Mouse (Mus musculus) left cerebral cortex, adult 8-10 months (tissue): Measurements from ENCODE around the gene Erfe. TPM values are rescaled to one million over a fixed set of nuclear protein-coding genes. Genes with fewer than 3 reads are reported as not detected.

Source experiments
- total RNA-seq, 4 experiments: library from RNA; stranded (reverse); gene quantifications; 2 replicates each; pipeline ENCODE4 v1.2.4; 2022

The Erfe gene
- total RNA-seq, 4 experiments from 2014 or later = 0.21 to 0.78 (median 0.53) TPM

Other genes starting within 250 kb of the Erfe start
- gene Rbm44, start 221.3 kb upstream of the Erfe start, total RNA-seq = not detected
- gene Ramp1, start 186.6 kb upstream of the Erfe start, total RNA-seq = 10 to 100 TPM; 50.9 to 58.7 (median 52.5) TPM
- gene Ube2f, start 116.1 kb upstream of the Erfe start, total RNA-seq = 10 to 100 TPM; 48.2 to 54.9 (median 51.6) TPM
- gene Scly, start 68.1 kb upstream of the Erfe start, total RNA-seq = 10 to 100 TPM; 19.5 to 24.4 (median 21.5) TPM
- under 1 TPM; 0.37 to 0.72 (median 0.39) TPM for gene Espnl, start 44.4 kb upstream of the Erfe start, total RNA-seq
- under 1 TPM in 3 of 4 experiments, not detected in 1; 0.11 to 0.33 (median 0.21) TPM for gene Klhl30, start 15.4 kb upstream of the Erfe start, total RNA-seq
- 10 to 100 TPM; 48.1 to 54.9 (median 52.2) TPM for gene Ilkap, start 32.4 kb downstream of the Erfe start, total RNA-seq
- gene Hes6, start 47.6 kb downstream of the Erfe start, total RNA-seq = 10 to 100 TPM; 17.5 to 22.3 (median 21.8) TPM
- gene Per2, start 92.9 kb downstream of the Erfe start, total RNA-seq = 10 to 100 TPM; 18.4 to 36.8 (median 25.1) TPM
- 10 to 100 TPM; 12.5 to 15.3 (median 13.9) TPM for gene Traf3ip1, start 128.2 kb downstream of the Erfe start, total RNA-seq
- gene Asb1, start 174.1 kb downstream of the Erfe start, total RNA-seq = 10 to 100 TPM; 35.5 to 40.9 (median 39.1) TPM